Mouse (Mus musculus): ENCODE results near the gene Ralb.

DNA sequence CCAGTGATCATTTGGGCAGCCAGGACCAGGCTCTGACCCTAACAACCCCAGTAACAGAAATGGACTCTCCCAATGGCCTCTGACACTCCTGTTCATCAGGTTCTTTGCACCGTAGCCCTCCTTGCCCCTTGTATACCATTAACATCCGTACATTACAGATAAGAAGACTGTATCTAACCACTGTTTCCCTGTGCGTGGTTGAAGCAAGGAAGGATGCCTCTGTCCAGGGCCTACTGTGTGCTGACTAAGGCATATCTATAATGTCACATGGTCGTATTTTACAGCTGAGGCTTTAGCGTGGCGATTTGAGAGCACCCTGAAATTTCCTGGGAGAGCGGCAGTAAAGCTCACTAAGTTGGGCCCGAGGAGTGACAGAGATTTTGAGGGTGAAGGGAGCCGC lies 5.8 kb upstream of the Ralb start:
- TF ChIP-seq CTCF (IDR thresholded peaks at IDR 0.05; ENCODE audit: extremely low read depth, insufficient read depth, insufficient read length, insufficient replicate concordance) (no peak), POLR2A (IDR thresholded peaks at IDR 0.05; ENCODE audit: low read depth, low read length) (no peak)
